Comparison of ENCODE assay signal across 12 mouse cellular contexts in genomic region chr7:126279774-126280482, GRCm38 (mm10). TPM values are rescaled to one million over a fixed set of nuclear protein-coding genes. Genes with fewer than 3 reads are reported as not detected.
DNase-seq lines count a peak whose midpoint lies in the region; ATAC-seq and TF ChIP-seq lines count a peak whose summit lies in the region.
"Had no signal": no experiment of that assay in that cellular context is flagged by ENCODE, and none has a peak within 500 bp of the region (broad histone marks: within the 10 kb centered on the region; RNA-seq: fewer than 3 reads in every experiment).

No protein-coding gene starts in this region.

- H3K4me2 ChIP-seq in heart, embryonic 13.5 days, result no peak overlapping the region
- H3K4me2 ChIP-seq in liver, postnatal 0 days (ENCODE audit: low read depth, low read length), result no peak overlapping the region
- no peak overlapping the region for H3K4me2 ChIP-seq in myocyte (ENCODE audit: low read depth)

- H3K27ac ChIP-seq in heart, embryonic 13.5 days (replicated peaks), result 0 out of 2 replicates have a peak overlapping the region, but pooled peaks have one; percentile 33
- no peak overlapping the region for H3K27ac ChIP-seq in heart, embryonic 10.5 days
- 0 out of 2 replicates have a peak overlapping the region, but pooled peaks have one; percentile 7 for H3K27ac ChIP-seq in liver, adult 2 months (replicated peaks; ENCODE audit: insufficient read depth, low read depth, low read length)
- no peak overlapping the region for H3K27ac ChIP-seq in liver, postnatal 0 days (ENCODE audit: low read depth)
- H3K27ac ChIP-seq: liver, embryonic 14.5 days had no signal

- no peak for TF ChIP-seq CTCF in liver, adult 2 months (IDR thresholded peaks at IDR 0.05; ENCODE audit: low read depth, low read length)
- no peak for TF ChIP-seq CTCF in liver, postnatal 0 days (IDR thresholded peaks at IDR 0.05; ENCODE audit: low read depth)

- H3K27me3 ChIP-seq in heart, embryonic 13.5 days (replicated peaks), result no peaks in the 10 kb centered on the region
- H3K27me3 ChIP-seq in heart, embryonic 10.5 days (ENCODE audit: insufficient read depth, poor library complexity, severe bottlenecking), result 0 out of 2 replicates have a peak, but pooled peaks cover 11% of the 10 kb centered on the region
- no peaks in the 10 kb centered on the region for H3K27me3 ChIP-seq in liver, adult 2 months (ENCODE audit: control insufficient read depth, insufficient read depth, low read length)
- no peaks in the 10 kb centered on the region for H3K27me3 ChIP-seq in liver, postnatal 0 days (ENCODE audit: insufficient read depth, low read length)
- H3K27me3 ChIP-seq in myocyte (ENCODE audit: control insufficient read depth, insufficient read depth, insufficient read length), result no peaks in the 10 kb centered on the region

- no peak for ATAC-seq in heart, embryonic 13.5 days (ENCODE audit: extremely low read depth, insufficient number of reproducible peaks, low FRiP score, low TSS enrichment)
- no peak for ATAC-seq in liver, postnatal 0 days

- H3K4me1 ChIP-seq in heart, embryonic 13.5 days, result peaks cover 30% of the 10 kb centered on the region
- H3K4me1 ChIP-seq in heart, embryonic 10.5 days, result peaks cover 33% of the 10 kb centered on the region
- peaks cover 55% of the 10 kb centered on the region for H3K4me1 ChIP-seq in liver, adult 2 months (ENCODE audit: control insufficient read depth, insufficient read depth, low read length)
- peaks cover 31% of the 10 kb centered on the region for H3K4me1 ChIP-seq in liver, postnatal 0 days (ENCODE audit: insufficient read depth)

- TF ChIP-seq EP300 in liver, postnatal 0 days (IDR thresholded peaks at IDR 0.05; ENCODE audit: low read depth), result no peak

- no peak for TF ChIP-seq POLR2A in liver, adult 2 months (IDR thresholded peaks at IDR 0.05; ENCODE audit: extremely low read depth, insufficient read depth, low read length)
- no peak for TF ChIP-seq POLR2A in myocyte (IDR thresholded peaks at IDR 0.05; ENCODE audit: insufficient read length, low read depth)

- H3K9me3 ChIP-seq in heart, embryonic 13.5 days, result no peaks in the 10 kb centered on the region
- H3K9me3 ChIP-seq in heart, embryonic 10.5 days, result no peaks in the 10 kb centered on the region
- H3K9me3 ChIP-seq in liver, postnatal 0 days (ENCODE audit: low read length), result no peaks in the 10 kb centered on the region
- H3K9me3 ChIP-seq: megakaryocyte, embryonic 14.5 days had no signal

- peaks cover 32% of the 10 kb centered on the region for H3K36me3 ChIP-seq in heart, embryonic 13.5 days
- H3K36me3 ChIP-seq in heart, embryonic 10.5 days, result peaks cover 42% of the 10 kb centered on the region
- 0 out of 2 replicates have a peak, but pooled peaks cover 2% of the 10 kb centered on the region for H3K36me3 ChIP-seq in liver, adult 2 months (ENCODE audit: control insufficient read depth, insufficient read depth, low read length)
- H3K36me3 ChIP-seq in liver, postnatal 0 days (replicated peaks; ENCODE audit: insufficient read depth, low read length), result peaks cover 8% of the 10 kb centered on the region
- H3K36me3 ChIP-seq in myocyte (ENCODE audit: control insufficient read depth, insufficient read depth), result no peaks in the 10 kb centered on the region

- no peak overlapping the region for H3K9ac ChIP-seq in heart, embryonic 13.5 days
- H3K9ac ChIP-seq in liver, adult 2 months (ENCODE audit: low read depth, low read length), result no peak overlapping the region
- no peak overlapping the region for H3K9ac ChIP-seq in liver, postnatal 0 days (replicated peaks)
- H3K9ac ChIP-seq: liver, embryonic 14.5 days had no signal

- 79% methylated on average over 8 of the region's 8 CpGs for WGBS in heart, embryonic 13.5 days
- WGBS in heart, embryonic 10.5 days, result 77% methylated on average over 8 of the region's 8 CpGs
- 74% methylated on average over 8 of the region's 8 CpGs for WGBS in liver, adult 2 months
- 68% methylated on average over 8 of the region's 8 CpGs for WGBS in liver, postnatal 0 days (ENCODE audit: insufficient replicate concordance)

- H3K79me2 ChIP-seq in liver, adult 2 months (ENCODE audit: control insufficient read depth, insufficient read depth, low read length), result peaks cover 25% of the 10 kb centered on the region; the same call in 1 of the 2 replicates
- H3K79me2 ChIP-seq in myocyte (ENCODE audit: control insufficient read depth, insufficient read depth), result no peaks in the 10 kb centered on the region

- DNase-seq in heart, embryonic 10.5 days (ENCODE audit: low spot score), result no peak
- DNase-seq in liver, adult 2 months (ENCODE audit: extremely low read depth, low read depth, low spot score), result no peak
- DNase-seq in liver, postnatal 0 days, result no peak
- peak; percentile 50 for DNase-seq in brain, adult 2 months (ENCODE audit: low read depth, low spot score)
- DNase-seq in embryo, embryonic 11 days, result no peak
- DNase-seq: kidney, adult 11 months; layer of hippocampus, postnatal 36 days; right cerebral cortex, postnatal 14 days had no signal

- no peak overlapping the region for H3ac ChIP-seq in myocyte (ENCODE audit: control insufficient read depth, insufficient read length)

- no peak overlapping the region for H3K4me3 ChIP-seq in heart, embryonic 13.5 days
- no peak overlapping the region for H3K4me3 ChIP-seq in heart, embryonic 10.5 days
- H3K4me3 ChIP-seq in liver, adult 2 months (ENCODE audit: insufficient read depth, low read depth, low read length), result no peak overlapping the region
- H3K4me3 ChIP-seq in liver, postnatal 0 days (ENCODE audit: low read depth, low read length), result no peak overlapping the region
- H3K4me3 ChIP-seq in myocyte, result no peak overlapping the region
- H3K4me3 ChIP-seq: megakaryocyte, embryonic 14.5 days had no signal

TF ChIP-seq in myocyte, 11 proteins besides CTCF, POLR2A, EP300 and RAD21:
- no peak for TF ChIP-seq TCF12 (IDR thresholded peaks at IDR 0.05; ENCODE audit: insufficient read depth, poor library complexity, severe bottlenecking)
- TF ChIP-seq E2F4 (IDR thresholded peaks at IDR 0.05; ENCODE audit: insufficient read depth), result no peak
- TF ChIP-seq REST (IDR thresholded peaks at IDR 0.05; ENCODE audit: insufficient read depth, insufficient read length), result no peak
- TF ChIP-seq TCF3 (IDR thresholded peaks at IDR 0.05; ENCODE audit: insufficient read length, low read depth), result no peak
- no peak for TF ChIP-seq MYOG (IDR thresholded peaks at IDR 0.05; ENCODE audit: control insufficient read depth in 1 of 3, insufficient read depth in 1 of 3, insufficient read length in 2 of 3, low read depth in 2 of 3)
- TF ChIP-seq MYOD1 (IDR thresholded peaks at IDR 0.05; ENCODE audit: control insufficient read depth in 1 of 3, insufficient read length in 2 of 3, low read depth in 2 of 3), result peak in 2 of 3 experiments; percentile 30 to 42

RNA-seq across cellular contexts. Expression of gene Sbk1, which starts 7.5 kb away (rescaled TPM):
- polyA plus RNA-seq in heart, embryonic 13.5 days (2015; fragmentation: Nextera tagmentation; extraction: Ambion mirVana), result 12.7 and 13.7 TPM in 2 replicates
- 16.3 and 33.5 TPM in 2 replicates for polyA plus RNA-seq in heart, embryonic 10.5 days (2016; fragmentation: Nextera tagmentation; extraction: Ambion mirVana)
- total RNA-seq in liver, adult 2 months (2014; rRNA removed), result 12.2 and 13.5 TPM in 2 replicates
- 17.1 and 21.6 TPM in 2 replicates for polyA plus RNA-seq in liver, adult 2 months (2012; rRNA removed)
- polyA plus RNA-seq in liver, postnatal 0 days (2015; fragmentation: Nextera tagmentation; extraction: Ambion mirVana), result 5.2 and 6.5 TPM in 2 replicates
- polyA plus RNA-seq in myocyte (2012; fragmentation: generic; extraction: Trizol), result 16.1 TPM

Comparison
In these comparisons a context has a peak if more than half of its experiments do, and no peak if none do; other contexts are left out.
1. H3K27ac ChIP-seq: peak in heart, embryonic 13.5 days (single experiment) and liver, adult 2 months (single experiment); none in heart, embryonic 10.5 days (single experiment) and liver, postnatal 0 days (single experiment).